Mouse (Mus musculus) erythroblast, embryonic 14.5 days (primary cell): ENCODE measurements around the gene Shkbp1.

Source experiments
- GATA1 ChIP-seq: IDR thresholded peaks from 2 replicates; pipeline ENCODE4 v1.6.1; 2012; ENCODE audit warnings: low read length, inconsistent platforms, mixed read lengths
- TAL1 ChIP-seq: IDR thresholded peaks from 3 replicates; pipeline ENCODE4 v1.6.1; 2012; ENCODE audit warnings: low read length, inconsistent platforms, mixed read lengths

DNA sequence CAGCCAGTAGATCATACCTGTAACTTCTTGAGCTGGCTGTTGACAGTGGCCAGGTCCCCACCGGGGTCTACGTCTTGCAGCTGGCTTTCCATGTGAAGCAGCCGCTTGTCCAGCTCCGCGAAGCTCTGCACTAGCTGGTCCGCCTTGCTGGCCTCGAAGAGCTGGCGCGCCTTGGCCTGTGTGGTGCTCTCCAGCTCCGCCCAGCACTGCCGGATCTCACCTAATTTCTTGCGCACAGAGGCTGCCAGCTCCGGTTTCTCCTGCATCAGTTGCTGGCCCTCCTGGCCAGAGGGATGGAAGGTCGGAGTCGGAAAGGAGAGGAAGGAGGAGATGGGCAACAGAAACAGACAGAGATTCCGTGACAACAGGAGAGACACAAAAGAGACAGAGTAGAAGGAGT lies 35.6 kb upstream of the Shkbp1 start:
- TF ChIP-seq GATA1: no peak
- no peak for TF ChIP-seq TAL1
